Mouse (Mus musculus) hindbrain, embryonic 11.5 days (tissue): ENCODE results near the gene Mtss1l. TPM values are rescaled to one million over a fixed set of nuclear protein-coding genes. Genes with fewer than 3 reads are reported as not detected.

Source experiments
- ATAC-seq: fragments of 200-750 bp; cut with Nextera tagmentation; 2 replicates; pipeline ENCODE4 v1.8.0; 2017; ENCODE audit warnings: mild to moderate bottlenecking, moderate TSS enrichment, moderate library complexity; ENCODE audit not compliant: low FRiP score
- DNase-seq: peaks from one replicate; pipeline ENCODE4 v3.0.0-alpha.2; 2015; ENCODE audit warnings: low spot score
- H3K27ac ChIP-seq: fragments of 300-500 bp; sonication (generic); 2 replicates; pipeline ENCODE4 v1.5.1; 2014; ENCODE audit warnings: mild to moderate bottlenecking, low read depth, low read length
- H3K27me3 ChIP-seq: fragments of 300-500 bp; sonication (generic); 2 replicates; pipeline ENCODE4 v1.6.1; 2014; ENCODE audit warnings: mild to moderate bottlenecking, low read length, moderate library complexity, mixed read lengths; ENCODE audit not compliant: control insufficient read depth, insufficient read depth
- H3K36me3 ChIP-seq: fragments of 300-500 bp; sonication (generic); 2 replicates; pipeline ENCODE4 v1.6.1; 2014; ENCODE audit warnings: mild to moderate bottlenecking, low read length, moderate library complexity, mixed read lengths; ENCODE audit not compliant: control insufficient read depth, insufficient read depth
- H3K4me1 ChIP-seq: fragments of 300-500 bp; sonication (generic); replicated peaks from 2 replicates; pipeline ENCODE4 v1.6.1; 2014; ENCODE audit warnings: low read length, mixed read lengths; ENCODE audit not compliant: control insufficient read depth, insufficient read depth
- H3K4me2 ChIP-seq: fragments of 300-500 bp; sonication (generic); replicated peaks from 2 replicates; pipeline ENCODE4 v1.6.1; 2014; ENCODE audit warnings: mild to moderate bottlenecking, low read depth, low read length
- H3K4me3 ChIP-seq: fragments of 300-500 bp; sonication (generic); 2 replicates; pipeline ENCODE4 v1.5.1; 2014; ENCODE audit warnings: low read depth, low read length
- H3K9ac ChIP-seq: fragments of 300-500 bp; sonication (generic); 2 replicates; pipeline ENCODE4 v1.6.1; 2014; ENCODE audit warnings: low read depth, low read length
- H3K9me3 ChIP-seq: fragments of 300-500 bp; sonication (generic); 2 replicates; pipeline ENCODE4 v1.6.1; 2016; ENCODE audit warnings: low read length; ENCODE audit not compliant: control insufficient read depth
- WGBS: fragments of 180-500 bp; shearing (Covaris S2); extraction: QIAGEN DNeasy Blood & Tissue Kit; methylation state at CpG from one replicate; pipeline ENCODE4 v1.1.7; 2014; 5-methylcytosine and 5-hydroxymethylcytosine counted together
- polyA plus RNA-seq: library from polyadenylated mRNA; unstranded; fragments of >200 nt; fragmentation: Nextera tagmentation; extraction: Ambion mirVana; gene quantifications from 2 replicates; pipeline ENCODE4 v1.2.1, GENCODE M21; 2014

Gene Mtss1l
- 10.5 and 10.8 TPM in 2 replicates for polyA plus RNA-seq

- ATAC-seq = peak; percentile 84
These were observed at the start of gene Mtss1l for GRCm38 (mm10) chr8:110720685-110721598. Gene Mtss1l (plus strand): TSS chr8:110721476.

DNA sequence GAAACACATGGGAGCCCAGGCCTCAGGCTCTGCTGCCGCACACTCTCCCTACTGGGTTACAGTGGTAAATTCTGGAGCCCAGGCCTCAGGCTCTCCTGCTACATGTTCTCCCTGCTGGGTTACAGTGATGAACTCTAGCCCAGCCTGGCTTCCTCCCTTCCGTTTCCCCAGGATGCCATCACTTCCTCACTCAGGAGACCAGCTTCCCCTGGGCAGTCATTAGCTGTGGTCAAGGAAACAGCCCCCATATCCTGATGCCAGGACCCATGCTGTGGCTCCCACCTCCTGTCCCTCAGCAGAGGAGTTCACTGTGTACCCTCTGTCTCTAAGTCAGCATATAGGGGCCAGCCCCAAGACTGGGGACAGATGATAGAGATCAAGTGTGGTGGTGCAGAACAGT lies 49.1 kb upstream of the Mtss1l start:
- H3K27me3 ChIP-seq = no peaks in the 10 kb centered on the region
- no peaks in the 10 kb centered on the region for H3K4me1 ChIP-seq
- DNase-seq (no peak), ATAC-seq (no peak)
- H3K36me3 ChIP-seq = peaks cover 4% of the 10 kb centered on the region; the same call in 1 of the 2 replicates
- no peak overlapping the region for H3K4me2 ChIP-seq
- H3K4me3 ChIP-seq = no peak overlapping the region
- H3K9me3 ChIP-seq = no peaks in the 10 kb centered on the region
- WGBS = 78% methylated on average over 2 of the region's 2 CpGs
- no peak overlapping the region for H3K9ac ChIP-seq
- no peak overlapping the region for H3K27ac ChIP-seq

More at GRCm38 (mm10) chr8:110720685-110721598, at the start of gene Mtss1l:
- WGBS = 4% methylated on average over 58 of the region's 75 CpGs
- peak; percentile 91 for DNase-seq
- Histone ChIP-seq H3K4me2 (peak within 1 kb of the TSS; percentile 63), H3K9me3 (no peaks in the 10 kb centered on the region), H3K27me3 (no peaks in the 10 kb centered on the region), H3K4me1 (peaks cover 17% of the 10 kb centered on the region), H3K36me3 (no peaks in the 10 kb centered on the region), H3K9ac (peak within 1 kb of the TSS; percentile 90), H3K4me3 (peak within 1 kb of the TSS; percentile 65), H3K27ac (peak within 1 kb of the TSS; percentile 87)

- no peak overlapping the region for H3K9ac ChIP-seq
- DNase-seq (no peak), ATAC-seq (no peak)
- H3K9me3 ChIP-seq = no peaks in the 10 kb centered on the region
- H3K27ac ChIP-seq = no peak overlapping the region
- 85% methylated on average over 2 of the region's 2 CpGs for WGBS
- no peaks in the 10 kb centered on the region for H3K27me3 ChIP-seq
- H3K4me2 ChIP-seq = no peak overlapping the region
- no peak overlapping the region for H3K4me3 ChIP-seq
- peaks cover 4% of the 10 kb centered on the region; the same call in 1 of the 2 replicates for H3K36me3 ChIP-seq
- H3K4me1 ChIP-seq = no peaks in the 10 kb centered on the region
These were observed 48.1 kb upstream of the Mtss1l start for GRCm38 (mm10) chr8:110673168-110673567.

- Histone ChIP-seq H3K36me3 (peaks cover 4% of the 10 kb centered on the region; the same call in 1 of the 2 replicates), H3K4me3 (no peak overlapping the region), H3K4me1 (no peaks in the 10 kb centered on the region), H3K9me3 (no peaks in the 10 kb centered on the region), H3K27me3 (no peaks in the 10 kb centered on the region), H3K9ac (no peak overlapping the region), H3K27ac (no peak overlapping the region), H3K4me2 (no peak overlapping the region)
- WGBS = 92% methylated on average over 1 of the region's 1 CpGs
- ATAC-seq (no peak), DNase-seq (no peak)
These were observed 46.7 kb upstream of the Mtss1l start for GRCm38 (mm10) chr8:110674589-110674988.

- no peak for ATAC-seq
- 72% methylated on average over 5 of the region's 5 CpGs for WGBS
These were observed 44.6 kb upstream of the Mtss1l start for GRCm38 (mm10) chr8:110676702-110677101.

DNA sequence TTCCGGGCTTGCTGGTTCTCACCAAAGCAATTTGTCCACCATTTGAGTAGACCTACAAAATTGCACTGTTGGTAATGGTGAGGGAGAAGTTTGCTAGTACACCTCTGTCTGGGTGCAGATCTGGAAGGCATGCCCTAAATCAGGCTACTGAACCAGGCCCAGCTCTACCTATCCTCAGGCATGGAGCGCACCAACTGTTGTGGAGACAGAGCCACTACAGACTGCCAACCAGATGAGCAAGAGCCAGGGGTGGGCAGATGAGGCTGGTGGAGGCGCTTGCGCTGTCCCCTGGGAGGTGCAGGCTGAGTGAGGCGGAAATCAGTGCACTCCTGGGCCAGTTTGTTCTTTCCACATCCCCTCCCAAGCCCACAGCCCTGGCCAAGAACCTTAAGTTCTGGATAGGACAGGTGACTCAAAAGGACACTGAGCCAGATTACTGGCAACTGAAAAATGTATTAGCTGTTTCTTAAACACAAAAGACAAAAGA lies 44.1 kb upstream of the Mtss1l start:
- ATAC-seq = no peak
- Histone ChIP-seq H3K36me3 (peaks cover 2% of the 10 kb centered on the region; the same call in 1 of the 2 replicates), H3K4me3 (no peak overlapping the region), H3K9me3 (no peaks in the 10 kb centered on the region), H3K27me3 (no peaks in the 10 kb centered on the region), H3K27ac (no peak overlapping the region), H3K4me2 (no peak overlapping the region), H3K4me1 (no peaks in the 10 kb centered on the region), H3K9ac (no peak overlapping the region)
- WGBS = 79% methylated on average over 5 of the region's 5 CpGs
- DNase-seq = no peak

More at GRCm38 (mm10) chr8:110676702-110677101, 44.6 kb upstream of the Mtss1l start:
- DNase-seq = peak; percentile 12
- Histone ChIP-seq H3K4me1 (no peaks in the 10 kb centered on the region), H3K9me3 (no peaks in the 10 kb centered on the region), H3K27ac (no peak overlapping the region), H3K4me3 (no peak overlapping the region), H3K27me3 (no peaks in the 10 kb centered on the region), H3K36me3 (peaks cover 4% of the 10 kb centered on the region; the same call in 1 of the 2 replicates), H3K4me2 (no peak overlapping the region), H3K9ac (no peak overlapping the region)

DNA sequence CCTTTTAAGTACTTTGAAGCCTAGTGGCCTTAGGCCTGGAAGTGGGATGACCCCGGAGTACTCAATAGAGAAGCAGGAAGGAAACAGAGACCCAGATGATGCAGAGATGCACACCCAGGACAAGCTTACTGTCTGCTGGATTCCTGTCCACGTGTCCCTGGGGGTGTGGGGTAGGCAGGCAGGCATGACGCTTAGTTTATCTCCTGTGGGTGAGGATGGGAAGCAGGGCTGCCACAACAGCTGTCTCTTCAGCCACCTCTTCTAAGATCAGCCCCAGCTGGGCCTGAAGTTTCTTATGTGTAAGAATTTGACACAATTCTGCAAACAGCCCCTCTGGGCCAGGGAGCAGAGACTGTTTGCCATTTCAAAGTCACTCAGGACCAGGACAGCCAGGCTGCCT lies 42.3 kb upstream of the Mtss1l start:
- WGBS = 78% methylated on average over 3 of the region's 3 CpGs
- no peak for DNase-seq
- ATAC-seq = no peak
- H3K4me3 ChIP-seq = no peak overlapping the region
- no peaks in the 10 kb centered on the region for H3K9me3 ChIP-seq
- no peak overlapping the region for H3K9ac ChIP-seq
- H3K4me2 ChIP-seq = no peak overlapping the region
- no peaks in the 10 kb centered on the region for H3K4me1 ChIP-seq
- no peak overlapping the region for H3K27ac ChIP-seq
- H3K36me3 ChIP-seq = peaks cover 2% of the 10 kb centered on the region; the same call in 1 of the 2 replicates
- H3K27me3 ChIP-seq = no peaks in the 10 kb centered on the region

- no peak for ATAC-seq
- Histone ChIP-seq H3K4me1 (no peaks in the 10 kb centered on the region), H3K36me3 (peaks cover 3% of the 10 kb centered on the region; the same call in 1 of the 2 replicates), H3K27me3 (no peaks in the 10 kb centered on the region), H3K27ac (no peak overlapping the region), H3K9ac (no peak overlapping the region), H3K4me2 (no peak overlapping the region), H3K9me3 (no peaks in the 10 kb centered on the region), H3K4me3 (no peak overlapping the region)
- WGBS = 90% methylated on average over 5 of the region's 5 CpGs
- no peak for DNase-seq
These were observed 33.5 kb upstream of the Mtss1l start for GRCm38 (mm10) chr8:110687726-110688125.
